Comparison of ENCODE assay signal across 17 mouse cellular contexts in the genomic region with DNA sequence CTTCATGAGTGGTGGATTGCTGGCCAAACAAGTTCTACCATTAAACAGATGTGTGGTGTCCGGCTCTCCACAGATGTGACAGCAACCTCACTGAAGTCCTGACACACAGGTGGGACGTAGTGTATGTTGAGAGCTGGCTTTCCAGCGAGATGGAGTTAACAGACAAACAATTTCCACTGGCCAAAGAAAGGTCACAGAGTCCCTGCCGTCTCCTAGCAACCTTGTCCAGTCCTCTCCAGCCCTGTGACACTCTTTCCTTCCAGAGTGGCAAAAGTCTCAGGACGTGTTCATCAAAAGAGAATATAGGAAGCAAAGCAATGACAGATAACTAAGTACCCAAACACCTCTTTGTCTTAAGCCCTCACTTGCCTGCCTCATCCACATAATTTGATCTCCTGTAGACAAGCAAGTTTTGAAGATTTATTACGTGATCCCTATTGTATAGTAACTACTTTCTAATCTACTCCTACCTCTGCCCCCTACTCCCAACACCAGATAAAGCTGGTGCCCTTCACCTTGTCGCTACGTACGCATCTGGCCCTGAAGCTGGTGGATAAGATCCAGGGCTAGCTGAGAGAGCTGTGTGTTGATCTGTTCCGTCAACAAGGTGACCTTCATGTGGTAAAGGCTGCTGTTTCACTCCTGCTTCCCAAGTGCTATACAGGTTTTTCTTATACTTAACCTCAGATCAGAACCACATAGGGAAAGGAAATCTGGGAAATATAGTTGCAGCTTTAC. TPM values are rescaled to one million over a fixed set of nuclear protein-coding genes. Genes with fewer than 3 reads are reported as not detected.
A peak's percentile ranks its signal among the peaks of the same experiment; 100 is the strongest.
DNase-seq lines count a peak whose midpoint lies in the region; ATAC-seq and TF ChIP-seq lines count a peak whose summit lies in the region.
"Had no signal": no experiment of that assay in that cellular context is flagged by ENCODE, and none has a peak within 500 bp of the region (broad histone marks: within the 10 kb centered on the region; RNA-seq: fewer than 3 reads in every experiment).

No protein-coding gene starts in this region.

- peaks cover 30% of the 10 kb centered on the region for H3K4me1 ChIP-seq in heart, embryonic 13.5 days
- H3K4me1 ChIP-seq in kidney, postnatal 0 days (replicated peaks; ENCODE audit: insufficient read depth, low read length) = 0 out of 2 replicates have a peak, but pooled peaks cover 5% of the 10 kb centered on the region
- H3K4me1 ChIP-seq in forebrain, postnatal 0 days (ENCODE audit: insufficient read depth) = 0 out of 2 replicates have a peak, but pooled peaks cover 3% of the 10 kb centered on the region

- peak; percentile 33 to 51 for DNase-seq in heart, adult 18-20 months
- no peak for DNase-seq in heart, postnatal 14 days
- DNase-seq in adrenal gland, postnatal 10 days = peak; percentile 36
- no peak for DNase-seq in kidney, postnatal 0 days (ENCODE audit: low spot score)
- DNase-seq in forebrain, postnatal 0 days = no peak
- DNase-seq in layer of hippocampus, postnatal 25 days (ENCODE audit: extremely low spot score in 1 of 2, low spot score in 1 of 2) = no peak
- DNase-seq: B cell, adult 2 months; cerebellum, adult 18-20 months; lung, adult 2 months; midbrain, embryonic 14.5 days; right cerebral cortex, postnatal 4 days had no signal

- H3K27ac ChIP-seq in heart, embryonic 13.5 days (replicated peaks) = peak overlapping the region; percentile 88
- peak overlapping the region; percentile 72 for H3K27ac ChIP-seq in kidney, postnatal 0 days
- no peak overlapping the region for H3K27ac ChIP-seq in forebrain, postnatal 0 days (ENCODE audit: low read depth, low read length)
- H3K27ac ChIP-seq: embryonic facial prominence, embryonic 15.5 days; forebrain, embryonic 12.5 days; limb, embryonic 12.5 days; macrophage had no signal

- no peak overlapping the region for H3K4me3 ChIP-seq in heart, embryonic 13.5 days
- H3K4me3 ChIP-seq in kidney, postnatal 0 days (replicated peaks; ENCODE audit: low read depth, low read length) = no peak overlapping the region
- H3K4me3 ChIP-seq in forebrain, postnatal 0 days (ENCODE audit: low read depth, low read length) = no peak overlapping the region
- H3K4me3 ChIP-seq: embryonic facial prominence, embryonic 15.5 days; forebrain, embryonic 12.5 days; limb, embryonic 12.5 days had no signal

- intact Hi-C loops in heart, postnatal 14 days (cut with DNase I) = no loop called here

- H3K9ac ChIP-seq in heart, embryonic 13.5 days = no peak overlapping the region; the same call in 1 of the 2 replicates
- H3K9ac ChIP-seq in kidney, postnatal 0 days (ENCODE audit: low read depth, low read length) = no peak overlapping the region
- H3K9ac ChIP-seq in forebrain, postnatal 0 days = no peak overlapping the region
- H3K9ac ChIP-seq: embryonic facial prominence, embryonic 15.5 days; forebrain, embryonic 12.5 days; limb, embryonic 12.5 days had no signal

- H3K4me2 ChIP-seq in heart, embryonic 13.5 days = no peak overlapping the region; the same call in 1 of the 2 replicates
- no peak overlapping the region for H3K4me2 ChIP-seq in kidney, postnatal 0 days (ENCODE audit: low read length)
- no peak overlapping the region for H3K4me2 ChIP-seq in forebrain, postnatal 0 days (ENCODE audit: low read depth)
- H3K4me2 ChIP-seq: embryonic facial prominence, embryonic 15.5 days; forebrain, embryonic 12.5 days; limb, embryonic 12.5 days had no signal

- no peaks in the 10 kb centered on the region for H3K27me3 ChIP-seq in heart, embryonic 13.5 days (replicated peaks)
- H3K27me3 ChIP-seq in kidney, postnatal 0 days (ENCODE audit: insufficient read depth, low read length) = no peaks in the 10 kb centered on the region
- no peaks in the 10 kb centered on the region for H3K27me3 ChIP-seq in forebrain, postnatal 0 days (ENCODE audit: insufficient read depth, low read length)
- H3K27me3 ChIP-seq: embryonic facial prominence, embryonic 15.5 days; forebrain, embryonic 12.5 days; limb, embryonic 12.5 days had no signal

- no peak for TF ChIP-seq CTCF in kidney, postnatal 0 days (IDR thresholded peaks at IDR 0.05; ENCODE audit: low read depth)
- no peak for TF ChIP-seq CTCF in forebrain, postnatal 0 days (IDR thresholded peaks at IDR 0.05; ENCODE audit: low read depth)

- no peak for ATAC-seq in heart, embryonic 13.5 days (ENCODE audit: extremely low read depth, insufficient number of reproducible peaks, low FRiP score, low TSS enrichment)
- no peak for ATAC-seq in kidney, postnatal 0 days (replicated peaks; ENCODE audit: low FRiP score, low read depth)
- no peak for ATAC-seq in forebrain, postnatal 0 days
- ATAC-seq: inflammation-experienced regulatory T-cells, adult 6 months had no signal

- H3K9me3 ChIP-seq in heart, embryonic 13.5 days = no peaks in the 10 kb centered on the region
- no peaks in the 10 kb centered on the region for H3K9me3 ChIP-seq in kidney, postnatal 0 days (replicated peaks; ENCODE audit: low read length)
- H3K9me3 ChIP-seq in forebrain, postnatal 0 days (ENCODE audit: low read length) = no peaks in the 10 kb centered on the region
- H3K9me3 ChIP-seq: embryonic facial prominence, embryonic 15.5 days; forebrain, embryonic 12.5 days; limb, embryonic 12.5 days had no signal

- WGBS in heart, embryonic 13.5 days = 30% methylated on average over 10 of the region's 10 CpGs
- 53% methylated on average over 10 of the region's 10 CpGs for WGBS in kidney, postnatal 0 days
- WGBS in forebrain, postnatal 0 days = 78% methylated on average over 10 of the region's 10 CpGs

- peaks cover 8% of the 10 kb centered on the region for H3K36me3 ChIP-seq in heart, embryonic 13.5 days
- H3K36me3 ChIP-seq in kidney, postnatal 0 days (ENCODE audit: insufficient read depth, low read length) = 0 out of 2 replicates have a peak, but pooled peaks cover 3% of the 10 kb centered on the region
- H3K36me3 ChIP-seq in forebrain, postnatal 0 days (ENCODE audit: insufficient read depth) = no peaks in the 10 kb centered on the region

RNA-seq across cellular contexts. Expression of gene Slc25a3, which starts 2.9 kb away (rescaled TPM):
- total RNA-seq in heart, adult 18-20 months (2021) = 1,000 to 10,000 TPM; 2,644 to 2,919 TPM
- 1,000 to 10,000 TPM; 2,379 to 2,461 TPM for total RNA-seq in heart, postnatal 14 days (2021)
- 100 to 1,000 TPM; 725 to 758 TPM for total RNA-seq in adrenal gland, postnatal 10 days (2021)
- polyA plus RNA-seq in heart, embryonic 13.5 days (2015; fragmentation: Nextera tagmentation; extraction: Ambion mirVana) = 801 and 895 TPM in 2 replicates
- polyA plus RNA-seq in kidney, postnatal 0 days (2015; fragmentation: Nextera tagmentation; extraction: Ambion mirVana) = 894 and 974 TPM in 2 replicates
- 321 and 336 TPM in 2 replicates for total RNA-seq in forebrain, postnatal 0 days (2014; rRNA removed)
- 529 and 607 TPM in 2 replicates for polyA plus RNA-seq in forebrain, postnatal 0 days (2015; fragmentation: Nextera tagmentation; extraction: Ambion mirVana)
- 100 to 1,000 TPM; 500 to 552 TPM for total RNA-seq in layer of hippocampus, postnatal 25 days (2021)

RNA-seq across cellular contexts. Expression of gene Ikbip, which starts 44.0 kb away (rescaled TPM):
- total RNA-seq in heart, adult 18-20 months (2021) = 10 to 100 TPM; 18.4 to 20.9 TPM
- total RNA-seq in heart, postnatal 14 days (2021) = 10 to 100 TPM; 18.2 to 18.7 TPM
- 10 to 100 TPM; 30.4 to 34.5 TPM for total RNA-seq in adrenal gland, postnatal 10 days (2021)
- polyA plus RNA-seq in heart, embryonic 13.5 days (2015; fragmentation: Nextera tagmentation; extraction: Ambion mirVana) = 40.2 and 41.3 TPM in 2 replicates
- 48.1 and 50.3 TPM in 2 replicates for polyA plus RNA-seq in kidney, postnatal 0 days (2015; fragmentation: Nextera tagmentation; extraction: Ambion mirVana)
- total RNA-seq in forebrain, postnatal 0 days (2014; rRNA removed) = 13.1 and 16.3 TPM in 2 replicates
- 8.6 and 13.2 TPM in 2 replicates for polyA plus RNA-seq in forebrain, postnatal 0 days (2015; fragmentation: Nextera tagmentation; extraction: Ambion mirVana)
- 10 to 100 TPM; 15.4 to 16.4 TPM for total RNA-seq in layer of hippocampus, postnatal 25 days (2021)

RNA-seq across cellular contexts. Expression of gene Apaf1, which starts 44.2 kb away (rescaled TPM):
- 1 to 10 TPM; 5.6 to 6.5 TPM for total RNA-seq in heart, adult 18-20 months (2021)
- 10 to 100 TPM; 11.7 to 12.1 TPM for total RNA-seq in heart, postnatal 14 days (2021)
- 10 to 100 TPM; 13.5 to 14.7 TPM for total RNA-seq in adrenal gland, postnatal 10 days (2021)
- polyA plus RNA-seq in heart, embryonic 13.5 days (2015; fragmentation: Nextera tagmentation; extraction: Ambion mirVana) = 11.3 and 11.9 TPM in 2 replicates
- 14.1 and 16.6 TPM in 2 replicates for polyA plus RNA-seq in kidney, postnatal 0 days (2015; fragmentation: Nextera tagmentation; extraction: Ambion mirVana)
- 33.4 and 45.7 TPM in 2 replicates for total RNA-seq in forebrain, postnatal 0 days (2014; rRNA removed)
- polyA plus RNA-seq in forebrain, postnatal 0 days (2015; fragmentation: Nextera tagmentation; extraction: Ambion mirVana) = 15.3 and 16.7 TPM in 2 replicates
- total RNA-seq in layer of hippocampus, postnatal 25 days (2021) = 10 to 100 TPM; 12.3 to 13.1 TPM

RNA-seq across cellular contexts. Expression of gene Tmpo, which starts 54.3 kb away (rescaled TPM):
- total RNA-seq in heart, adult 18-20 months (2021) = 10 to 100 TPM; 34.0 to 42.4 TPM
- total RNA-seq in heart, postnatal 14 days (2021) = 10 to 100 TPM; 54.4 to 60.4 TPM
- total RNA-seq in adrenal gland, postnatal 10 days (2021) = 100 to 1,000 TPM; 116 to 140 TPM
- 128 and 129 TPM in 2 replicates for polyA plus RNA-seq in heart, embryonic 13.5 days (2015; fragmentation: Nextera tagmentation; extraction: Ambion mirVana)
- 156 and 160 TPM in 2 replicates for polyA plus RNA-seq in kidney, postnatal 0 days (2015; fragmentation: Nextera tagmentation; extraction: Ambion mirVana)
- 126 and 149 TPM in 2 replicates for total RNA-seq in forebrain, postnatal 0 days (2014; rRNA removed)
- polyA plus RNA-seq in forebrain, postnatal 0 days (2015; fragmentation: Nextera tagmentation; extraction: Ambion mirVana) = 61.3 and 62.8 TPM in 2 replicates
- 10 to 100 TPM; 33.2 to 35.8 TPM for total RNA-seq in layer of hippocampus, postnatal 25 days (2021)

Comparison
In these comparisons a context has a peak if more than half of its experiments do, and no peak if none do; other contexts are left out.
1. DNase-seq: peak in heart, adult 18-20 months (2 of 2) and adrenal gland, postnatal 10 days (single experiment); none in heart, postnatal 14 days (0 of 2), kidney, postnatal 0 days (single experiment), forebrain, postnatal 0 days (single experiment) and layer of hippocampus, postnatal 25 days (0 of 2).